Mouse (Mus musculus) embryo, embryonic 11 days (tissue): Measurements from ENCODE around the gene Ctsd.
A peak's percentile ranks its signal among the peaks of the same experiment; 100 is the strongest.

ENCODE experiments used
- DNase-seq: peaks from one replicate; pipeline ENCODE4 v3.0.0-alpha.2; 2015

Gene Ctsd

GRCm38 (mm10) chr7:142398052-142398451 is 10.2 kb upstream of the Ctsd start:
- peak; percentile 17 for DNase-seq

GRCm38 (mm10) chr7:142396611-142397010 is 8.8 kb upstream of the Ctsd start:
- DNase-seq: no peak

- DNase-seq: no peak
Measured at GRCm38 (mm10) chr7:142395472-142395871, 7.6 kb upstream of the Ctsd start.

GRCm38 (mm10) chr7:142394261-142395190 is 6.7 kb upstream of the Ctsd start:
- DNase-seq: no peak

GRCm38 (mm10) chr7:142393191-142393590 is 5.4 kb upstream of the Ctsd start:
- DNase-seq: peak; percentile 27

DNA sequence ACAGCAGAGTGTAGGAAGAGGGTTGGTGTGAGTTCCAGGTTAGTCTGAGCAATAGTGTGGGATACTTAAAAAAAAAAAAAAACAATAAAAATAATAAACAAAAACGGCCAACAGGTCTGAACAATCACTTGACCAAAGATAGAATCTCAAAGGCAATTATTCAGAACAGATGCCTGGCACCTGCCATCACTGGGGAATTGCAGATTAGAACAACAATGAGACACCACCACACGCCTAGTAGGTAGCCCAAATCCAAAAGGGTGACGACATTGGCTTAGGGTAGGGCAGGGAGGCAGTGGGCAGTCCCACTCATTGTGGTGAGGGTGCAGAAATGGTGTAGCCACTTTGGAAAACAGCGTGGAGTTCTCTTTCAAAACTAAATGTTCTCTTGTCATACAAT is 3.8 kb upstream of the Ctsd start:
- no peak for DNase-seq

GRCm38 (mm10) chr7:142391108-142391507 is 3.3 kb upstream of the Ctsd start:
- DNase-seq: no peak

DNA sequence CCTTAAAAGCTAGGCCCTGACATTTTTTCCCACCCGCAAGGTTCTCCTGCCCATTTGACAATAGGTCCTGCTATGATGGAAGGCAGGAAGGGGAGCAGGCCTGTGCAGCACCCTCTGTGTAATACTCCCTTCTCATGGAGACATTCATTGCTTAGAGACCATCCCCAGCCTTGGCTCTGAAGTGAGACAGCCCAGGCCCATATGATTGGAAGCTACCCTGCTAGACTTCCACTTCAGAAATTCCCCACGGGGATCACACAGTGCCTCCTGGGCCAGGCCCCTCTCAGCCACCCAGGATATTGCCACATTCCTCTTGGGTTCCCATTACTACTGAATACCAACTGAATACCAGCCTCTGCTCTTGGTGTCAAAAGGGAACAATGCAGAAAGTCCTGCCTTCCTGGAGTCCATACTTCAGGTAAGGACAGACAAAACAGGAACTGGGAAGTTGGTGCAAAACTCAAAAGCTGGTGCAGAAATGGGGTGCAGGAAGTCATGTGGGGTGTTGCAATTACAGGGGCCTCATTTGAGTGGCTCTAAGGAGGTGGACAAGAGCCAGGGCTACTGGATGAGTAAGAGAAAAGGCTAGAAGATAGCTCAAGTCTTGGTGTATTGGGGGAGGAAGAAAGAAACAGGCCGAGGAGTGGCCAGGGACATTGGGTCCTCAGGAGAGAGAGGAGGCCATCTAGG is 2.3 kb upstream of the Ctsd start:
- DNase-seq: no peak

GRCm38 (mm10) chr7:142388740-142389139 is 902 bp upstream of the Ctsd start:
- DNase-seq: no peak

DNA sequence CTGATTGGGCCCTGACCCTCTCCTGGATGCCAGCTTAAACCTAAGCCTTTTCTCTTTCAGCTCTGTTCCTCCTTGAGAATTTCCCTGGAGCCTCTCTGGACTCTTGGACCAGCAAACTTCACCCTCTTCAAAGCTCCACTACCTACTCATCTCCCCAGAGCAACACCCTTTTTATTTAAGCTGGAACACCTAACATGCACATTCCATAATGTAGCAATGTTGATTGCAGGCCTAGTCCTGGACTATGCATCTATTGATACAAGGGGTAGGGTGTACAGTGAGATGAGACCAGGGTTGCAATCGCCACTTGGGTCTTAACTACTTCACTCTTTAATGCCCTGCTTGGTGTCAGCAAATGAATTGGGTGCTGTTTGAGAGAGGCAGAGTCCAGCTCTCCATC is 360 bp upstream of the Ctsd start:
- DNase-seq: no peak

DNA sequence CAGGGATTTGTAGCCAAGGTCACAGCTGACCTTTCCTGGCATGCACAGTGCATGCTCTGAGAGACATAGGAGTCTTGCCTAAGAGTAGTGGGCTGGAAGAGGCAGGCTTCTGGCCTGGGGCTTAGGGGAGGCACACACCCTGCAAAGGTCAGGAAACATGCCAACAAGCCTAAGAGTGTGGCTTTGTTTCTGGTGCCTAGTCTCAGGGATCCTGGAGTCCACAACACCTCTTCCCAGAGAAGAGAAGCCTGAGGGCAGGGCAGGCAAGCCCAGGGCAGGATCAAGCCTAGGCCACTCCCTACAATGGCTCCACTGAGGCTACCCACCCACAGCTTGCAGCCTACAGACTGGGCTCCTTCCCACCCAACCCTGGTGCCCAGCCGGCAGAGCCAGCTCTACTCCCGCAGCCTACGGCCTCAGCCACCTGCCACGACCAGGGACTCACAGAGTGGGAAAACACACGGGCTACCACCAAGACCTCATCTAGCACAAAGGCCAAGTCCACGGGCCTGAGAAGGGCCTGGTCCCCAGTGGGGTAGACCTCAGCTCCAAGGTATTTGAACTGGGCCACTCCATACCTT is 1.1 kb downstream of the Ctsd start:
- no peak for DNase-seq

DNA sequence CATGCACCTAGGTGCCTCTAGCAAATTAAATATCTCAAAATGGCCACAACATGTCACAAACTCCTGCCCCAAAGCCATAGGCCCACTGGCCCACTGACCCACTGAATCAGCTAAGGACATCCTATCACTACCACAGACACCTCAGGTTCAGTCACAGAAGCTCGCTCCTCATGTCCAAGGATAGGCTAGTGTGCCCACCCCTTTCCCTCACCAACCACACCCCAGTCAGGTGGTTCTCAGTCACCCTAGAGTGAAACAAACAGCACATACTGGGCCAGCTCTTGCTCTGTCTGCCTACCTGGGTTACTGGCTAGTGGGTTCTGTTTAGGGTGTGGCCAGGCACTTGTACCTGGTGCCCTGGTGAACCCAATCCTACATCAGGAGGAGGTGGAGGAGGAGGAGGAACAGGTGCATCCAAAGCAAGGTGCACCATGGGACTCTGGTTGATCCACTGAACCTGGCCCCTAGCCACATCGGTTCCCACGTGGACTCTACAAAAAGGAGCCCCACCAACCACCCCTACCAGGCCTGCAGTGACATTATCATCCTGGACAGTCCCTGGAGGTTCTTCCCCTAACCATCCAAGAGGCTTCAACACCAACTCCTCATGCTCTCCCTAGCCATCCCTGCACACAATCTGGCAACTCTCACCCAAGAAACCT is 2.0 kb downstream of the Ctsd start:
- no peak for DNase-seq

DNA sequence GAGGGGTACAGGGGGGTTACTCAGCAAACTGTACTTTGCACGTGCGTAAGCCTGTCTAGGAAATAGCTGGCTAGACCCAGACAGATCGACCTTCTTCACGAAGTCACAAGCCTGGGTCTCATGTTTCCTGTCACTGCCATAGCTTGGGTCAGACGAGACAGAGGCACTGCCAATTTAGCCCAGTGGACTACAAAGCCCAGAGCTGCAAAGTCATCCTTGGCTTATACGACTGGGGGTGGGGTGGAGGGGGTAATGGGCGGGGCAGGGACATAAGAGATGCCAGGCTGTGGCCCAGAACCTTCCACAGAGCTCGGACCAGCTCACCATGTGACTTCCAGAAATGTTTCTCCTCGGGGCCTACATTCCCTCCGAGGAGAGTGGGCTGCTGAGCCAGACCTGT is 3.5 kb downstream of the Ctsd start:
- no peak for DNase-seq

DNA sequence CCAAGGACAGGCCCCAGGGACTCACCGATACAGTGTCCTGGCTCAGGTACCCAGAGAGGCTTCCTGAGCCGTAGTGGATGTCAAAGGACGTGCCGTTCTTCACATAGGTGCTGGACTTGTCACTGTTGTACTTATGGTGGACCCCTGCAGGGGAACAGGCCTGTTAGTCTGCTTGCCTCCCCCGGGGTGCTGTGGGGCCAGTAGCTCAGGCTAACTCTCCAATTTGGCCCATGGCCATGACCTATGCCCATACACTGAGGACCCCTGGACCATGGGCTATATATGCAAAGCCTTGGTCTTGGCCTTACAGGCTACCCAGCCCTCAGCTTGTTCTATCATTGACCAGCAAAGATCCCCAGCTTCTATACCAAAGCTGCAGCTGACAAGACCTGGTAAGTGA is 5.3 kb downstream of the Ctsd start, which contains the start of gene Gm49369:
Gene Gm49369, minus strand, starts transcription at position 101 of the 400 bp plus-strand sequence.
- DNase-seq: no peak

DNA sequence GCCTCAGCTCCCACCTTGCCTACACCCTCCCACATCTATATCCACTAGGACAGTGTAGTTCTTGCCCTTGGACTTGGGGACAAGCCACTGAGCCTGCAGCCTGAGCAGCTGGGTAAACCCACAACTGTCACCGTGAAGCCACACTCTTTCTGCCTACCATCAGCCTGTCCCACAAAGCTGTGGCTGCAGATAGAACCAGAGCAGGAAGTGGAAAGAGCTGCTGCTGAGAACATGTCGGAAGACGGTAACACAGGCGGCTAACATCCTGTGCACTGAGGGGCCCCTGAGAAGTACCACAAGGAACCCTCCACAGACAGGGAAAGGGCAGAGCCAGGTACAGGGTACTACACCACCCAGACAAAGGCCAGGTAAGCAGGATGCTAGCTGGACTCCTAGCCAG is 6.7 kb downstream of the Ctsd start:
- DNase-seq: no peak

DNA sequence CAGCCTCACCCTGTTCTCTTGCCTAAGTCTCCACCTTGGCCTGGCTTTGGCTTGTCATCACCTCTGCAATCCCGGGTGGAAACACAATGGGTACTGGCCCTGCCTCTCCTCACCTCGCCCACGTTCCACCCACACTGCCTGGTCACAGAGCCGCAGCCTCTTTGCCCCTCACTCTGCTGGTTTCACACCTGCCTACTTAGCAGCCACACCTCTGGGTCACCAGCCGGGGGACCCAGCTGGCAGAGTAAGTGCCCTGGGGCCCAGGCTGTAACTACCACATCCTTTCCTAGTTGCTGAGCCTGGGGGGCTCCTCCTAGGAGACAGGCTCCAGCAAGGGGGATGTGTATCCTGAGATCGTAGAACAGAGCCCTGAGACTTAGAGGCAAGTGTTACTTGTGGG is 8.7 kb downstream of the Ctsd start:
- no peak for DNase-seq

GRCm38 (mm10) chr7:142377233-142377925 is 10.5 kb downstream of the Ctsd start:
- DNase-seq: no peak

GRCm38 (mm10) chr7:142376096-142376495 is 11.7 kb downstream of the Ctsd start:
- no peak for DNase-seq

GRCm38 (mm10) chr7:142375261-142375724 is 12.5 kb downstream of the Ctsd start:
- DNase-seq: no peak

GRCm38 (mm10) chr7:142374413-142375015 is 13.3 kb downstream of the Ctsd start:
- DNase-seq: no peak

GRCm38 (mm10) chr7:142373641-142374412 is 14.0 kb downstream of the Ctsd start, which contains the start of gene Ifitm10:
Gene Ifitm10, minus strand, starts transcription at chr7:142373753.
- no peak for DNase-seq
